In the genomic region with DNA sequence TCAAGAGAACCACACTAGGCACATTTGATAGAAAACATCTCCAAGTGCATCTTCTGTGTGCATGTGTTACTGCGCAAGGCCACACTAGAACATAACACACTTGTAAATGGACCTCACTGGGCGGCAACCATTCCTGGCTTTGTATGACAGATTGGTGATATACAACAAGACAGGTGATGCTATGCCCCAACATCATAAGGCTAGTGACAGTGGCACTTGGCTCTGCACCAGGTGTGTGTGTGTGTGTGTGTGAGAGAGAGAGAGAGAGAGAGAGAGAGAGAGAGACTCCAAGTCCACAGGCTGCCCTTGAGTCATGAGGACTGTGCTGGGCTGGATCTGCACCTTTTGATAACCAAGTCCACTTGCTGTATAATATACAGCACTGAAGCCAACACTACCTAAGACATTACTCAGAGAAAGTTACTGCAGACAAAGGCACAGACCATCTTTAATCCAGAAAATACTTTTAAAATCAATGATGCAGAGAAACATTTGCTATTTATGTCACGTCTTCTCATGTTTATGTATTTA, we compare ENCODE assay signal across 13 mouse cellular contexts.
"Had no signal": no experiment of that assay in that cellular context is flagged by ENCODE, and none has a peak within 500 bp of the region (broad histone marks: within the 10 kb centered on the region; RNA-seq: fewer than 3 reads in every experiment).

No protein-coding gene starts in this region.

- H3K4me3 ChIP-seq: intestine, embryonic 15.5 days; kidney, embryonic 15.5 days; left cerebral cortex, adult 2 months; limb, embryonic 10.5 days; midbrain, embryonic 10.5 days; neural tube, embryonic 12.5 days had no signal

- H3K27me3 ChIP-seq: intestine, embryonic 15.5 days; kidney, embryonic 15.5 days; neural tube, embryonic 12.5 days had no signal

- ATAC-seq: intestine, embryonic 15.5 days had no signal

- H3K9me3 ChIP-seq: intestine, embryonic 15.5 days; kidney, embryonic 15.5 days; limb, embryonic 10.5 days had no signal

- H3K9ac ChIP-seq: intestine, embryonic 15.5 days; kidney, embryonic 15.5 days; neural tube, embryonic 12.5 days had no signal

- DNase-seq: kidney, adult 2 months; kidney, postnatal 14 days; lung, adult 18-20 months; midbrain, embryonic 14.5 days; retina, postnatal 1 day; right cerebral cortex, postnatal 4 days; thymus, postnatal 4 days had no signal

- H3K36me3 ChIP-seq: kidney, embryonic 15.5 days had no signal

- H3K27ac ChIP-seq: intestine, embryonic 15.5 days; kidney, embryonic 15.5 days; left cerebral cortex, adult 2 months; limb, embryonic 10.5 days; midbrain, embryonic 10.5 days; neural tube, embryonic 12.5 days had no signal

- H3K4me2 ChIP-seq: intestine, embryonic 15.5 days; kidney, embryonic 15.5 days; neural tube, embryonic 12.5 days had no signal
